Mouse (Mus musculus) urinary bladder, postnatal 4 days (tissue): Measurements from ENCODE around the gene Amz1.

ENCODE experiments used
- DNase-seq, 2 experiments: peaks; one replicate each; pipeline ENCODE4 v3.0.0; 2021 to 2022; ENCODE audit warnings: low spot score in 2 of 2

Amz1 gene

GRCm38 (mm10) chr5:140801782-140802181, 77.9 kb downstream of the Amz1 start:
- no peak for DNase-seq

GRCm38 (mm10) chr5:140806252-140806651, 82.3 kb downstream of the Amz1 start:
- no peak for DNase-seq

- no peak for DNase-seq
These were observed 83.0 kb downstream of the Amz1 start for GRCm38 (mm10) chr5:140806939-140807338.
